Mouse (Mus musculus) testis, adult 2 months (tissue): ENCODE measurements at regions not wholly inside any gene's neighbourhood (a gene's known extent, or its start where the extent isn't known, plus 50 kb on each side); places are given as distances from the start of the nearest gene placed in this dataset.

Experiments used
- CTCF ChIP-seq: fragments of 200-500 bp; IDR thresholded peaks from 2 replicates; pipeline ENCODE4 v1.5.1; 2012; ENCODE audit warnings: low read depth, mild to moderate bottlenecking, inconsistent platforms, low read length, moderate library complexity; ENCODE audit not compliant: control insufficient read depth, insufficient read depth, insufficient replicate concordance
- POLR2A ChIP-seq: fragments of 200-500 bp; IDR thresholded peaks from 2 replicates; pipeline ENCODE4 v1.6.1; 2012; ENCODE audit warnings: low read depth, mild to moderate bottlenecking, inconsistent platforms, low read length, moderate library complexity; ENCODE audit not compliant: control insufficient read depth

GRCm38 (mm10) chr9:33887279-33887678, 598.4 kb upstream of the Kirrel3 start:
- no peak for TF ChIP-seq POLR2A
- TF ChIP-seq CTCF, result no peak
